Mouse (Mus musculus): ENCODE results near the gene Cfap161. TPM values are rescaled to one million over a fixed set of nuclear protein-coding genes. Genes with fewer than 3 reads are reported as not detected.

The Cfap161 gene
- polyA plus RNA-seq, 2 experiments: 0.28 to 0.82 TPM

DNA sequence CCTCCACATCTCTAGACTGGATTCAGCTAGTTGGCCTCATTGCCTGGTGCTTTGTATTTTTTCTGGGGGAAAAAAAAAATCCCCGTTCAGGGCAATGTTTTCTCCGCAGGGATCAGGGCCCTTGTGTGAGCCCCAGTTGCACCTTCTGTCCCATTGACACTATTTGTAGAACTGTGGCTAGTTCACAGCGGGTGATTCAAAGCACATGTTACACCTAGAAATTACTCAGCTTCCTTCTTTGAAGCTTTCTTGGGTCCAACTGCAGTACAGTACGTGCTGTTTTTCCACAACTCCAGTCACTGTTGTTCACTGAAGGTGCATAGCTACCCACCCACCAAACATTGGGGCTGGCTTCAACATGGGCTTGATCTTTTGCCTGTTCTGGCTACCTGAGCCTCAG is 9.1 kb upstream of the Cfap161 start:
- H3K27me3 ChIP-seq (ENCODE audit: control insufficient read depth, insufficient read depth, low read length): no peaks in the 10 kb centered on the region
- 79% methylated on average over 4 of the region's 4 CpGs for WGBS
- H3K9me3 ChIP-seq (ENCODE audit: control insufficient read depth, low read length): no peaks in the 10 kb centered on the region
- no peak for DNase-seq (ENCODE audit: low spot score)
- no peaks in the 10 kb centered on the region for H3K36me3 ChIP-seq (ENCODE audit: control insufficient read depth, insufficient read depth, low read length)
- H3K4me2 ChIP-seq (replicated peaks; ENCODE audit: low read depth, low read length, severe bottlenecking): no peak overlapping the region
- H3K4me3 ChIP-seq (replicated peaks; ENCODE audit: low read length): no peak overlapping the region
- no peak overlapping the region for H3K9ac ChIP-seq (ENCODE audit: low read depth, low read length, severe bottlenecking)
- TF ChIP-seq POLR2A (IDR thresholded peaks at IDR 0.05; ENCODE audit: borderline replicate concordance, extremely low read depth, insufficient read depth, insufficient read length): no peak
- no peak for ATAC-seq (ENCODE audit: low FRiP score, low read depth)
- peaks cover 3% of the 10 kb centered on the region; the same call in 1 of the 2 replicates for H3K4me1 ChIP-seq (ENCODE audit: control insufficient read depth, insufficient read depth, low read length)
- H3K27ac ChIP-seq (replicated peaks; ENCODE audit: low read depth, low read length): no peak overlapping the region

DNA sequence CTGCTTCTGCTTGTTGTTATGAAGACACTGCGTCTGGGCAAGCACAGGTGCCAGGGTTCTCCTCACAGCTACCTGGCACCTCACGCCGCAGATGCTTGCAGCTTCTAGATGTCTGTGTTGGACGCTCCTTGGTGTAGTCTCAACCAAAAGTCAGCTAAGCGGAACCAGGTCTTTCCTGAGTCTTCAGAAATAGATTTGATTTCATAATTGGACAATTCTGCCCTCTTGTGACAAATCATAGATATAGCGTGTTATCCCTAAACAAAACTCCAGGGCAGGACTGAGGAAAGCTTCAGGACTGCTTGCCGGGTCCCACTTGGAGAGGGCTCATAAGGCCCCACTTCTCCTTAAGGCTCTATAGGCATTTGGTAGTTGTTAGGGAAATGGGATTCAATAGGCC is 7.8 kb upstream of the Cfap161 start:
- H3K4me1 ChIP-seq (ENCODE audit: control insufficient read depth, insufficient read depth, low read length): peaks cover 3% of the 10 kb centered on the region; the same call in 1 of the 2 replicates
- H3K27me3 ChIP-seq (ENCODE audit: control insufficient read depth, insufficient read depth, low read length): no peaks in the 10 kb centered on the region
- H3K9ac ChIP-seq (ENCODE audit: low read depth, low read length, severe bottlenecking): no peak overlapping the region
- TF ChIP-seq POLR2A (IDR thresholded peaks at IDR 0.05; ENCODE audit: borderline replicate concordance, extremely low read depth, insufficient read depth, insufficient read length): no peak
- H3K4me2 ChIP-seq (replicated peaks; ENCODE audit: low read depth, low read length, severe bottlenecking): no peak overlapping the region
- 58% methylated on average over 7 of the region's 7 CpGs for WGBS
- no peak overlapping the region for H3K27ac ChIP-seq (replicated peaks; ENCODE audit: low read depth, low read length)
- DNase-seq (ENCODE audit: low spot score) (peak; percentile 79), ATAC-seq (ENCODE audit: low FRiP score, low read depth) (peak; percentile 30; the same call in 1 of the 2 replicates)
- no peaks in the 10 kb centered on the region for H3K36me3 ChIP-seq (ENCODE audit: control insufficient read depth, insufficient read depth, low read length)
- no peak overlapping the region for H3K4me3 ChIP-seq (replicated peaks; ENCODE audit: low read length)
- no peaks in the 10 kb centered on the region for H3K9me3 ChIP-seq (ENCODE audit: control insufficient read depth, low read length)

DNA sequence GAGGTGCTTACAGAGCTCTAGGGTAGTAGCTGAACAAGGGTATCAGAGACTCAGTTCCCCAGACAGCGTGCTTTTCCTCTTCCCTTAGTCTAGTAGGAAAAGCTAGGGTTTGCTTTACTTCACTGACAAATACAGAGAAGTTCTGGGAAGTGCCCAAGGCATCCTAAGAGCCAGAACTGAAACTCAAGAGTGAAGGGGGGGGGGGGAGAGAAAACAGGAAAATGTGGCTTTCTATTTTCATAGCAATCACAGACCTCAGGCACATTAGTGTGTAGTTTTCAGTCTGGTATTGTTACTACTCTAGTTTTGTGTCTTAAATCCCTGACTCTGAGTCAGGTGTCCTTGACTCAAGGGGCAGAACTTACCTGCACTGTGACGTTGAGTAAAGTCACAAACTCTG is 7.3 kb upstream of the Cfap161 start:
- no peak for TF ChIP-seq POLR2A (IDR thresholded peaks at IDR 0.05; ENCODE audit: borderline replicate concordance, extremely low read depth, insufficient read depth, insufficient read length)
- DNase-seq (ENCODE audit: low spot score): no peak
- Histone ChIP-seq H3K27me3 (ENCODE audit: control insufficient read depth, insufficient read depth, low read length) (no peaks in the 10 kb centered on the region), H3K9ac (ENCODE audit: low read depth, low read length, severe bottlenecking) (no peak overlapping the region), H3K4me2 (replicated peaks; ENCODE audit: low read depth, low read length, severe bottlenecking) (no peak overlapping the region), H3K4me3 (replicated peaks; ENCODE audit: low read length) (no peak overlapping the region), H3K36me3 (ENCODE audit: control insufficient read depth, insufficient read depth, low read length) (no peaks in the 10 kb centered on the region), H3K27ac (replicated peaks; ENCODE audit: low read depth, low read length) (no peak overlapping the region), H3K9me3 (ENCODE audit: control insufficient read depth, low read length) (no peaks in the 10 kb centered on the region), H3K4me1 (ENCODE audit: control insufficient read depth, insufficient read depth, low read length) (peaks cover 3% of the 10 kb centered on the region; the same call in 1 of the 2 replicates)
- ATAC-seq (ENCODE audit: low FRiP score, low read depth): no peak
- WGBS: 74% methylated on average over 2 of the region's 2 CpGs

DNA sequence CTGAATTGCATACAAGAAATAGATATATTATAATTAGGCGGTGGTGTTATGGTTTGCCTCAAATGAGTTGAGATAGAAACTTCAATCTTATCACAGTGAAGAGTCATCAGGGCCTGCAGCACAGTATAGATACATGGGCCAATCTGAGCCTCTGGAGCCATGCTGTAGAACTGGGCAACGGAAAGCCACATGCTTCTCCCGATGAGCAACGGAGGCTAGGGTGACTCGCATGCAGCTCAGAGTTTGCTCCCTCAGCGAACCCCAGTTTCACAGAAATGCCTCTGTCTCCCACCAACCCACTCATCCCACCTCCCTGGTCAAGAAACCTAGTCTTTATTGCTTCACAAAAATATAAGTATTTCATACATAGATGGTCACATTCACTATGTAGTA is 6.8 kb upstream of the Cfap161 start:
- no peaks in the 10 kb centered on the region for H3K9me3 ChIP-seq (ENCODE audit: control insufficient read depth, low read length)
- no peak overlapping the region for H3K9ac ChIP-seq (ENCODE audit: low read depth, low read length, severe bottlenecking)
- DNase-seq (ENCODE audit: low spot score): no peak
- no peaks in the 10 kb centered on the region for H3K36me3 ChIP-seq (ENCODE audit: control insufficient read depth, insufficient read depth, low read length)
- H3K27ac ChIP-seq (replicated peaks; ENCODE audit: low read depth, low read length): no peak overlapping the region
- H3K4me3 ChIP-seq (replicated peaks; ENCODE audit: low read length): no peak overlapping the region
- no peaks in the 10 kb centered on the region for H3K27me3 ChIP-seq (ENCODE audit: control insufficient read depth, insufficient read depth, low read length)
- ATAC-seq (ENCODE audit: low FRiP score, low read depth): no peak
- TF ChIP-seq POLR2A (IDR thresholded peaks at IDR 0.05; ENCODE audit: borderline replicate concordance, extremely low read depth, insufficient read depth, insufficient read length): no peak
- WGBS: 87% methylated on average over 6 of the region's 6 CpGs
- peaks cover 3% of the 10 kb centered on the region; the same call in 1 of the 2 replicates for H3K4me1 ChIP-seq (ENCODE audit: control insufficient read depth, insufficient read depth, low read length)
- H3K4me2 ChIP-seq (replicated peaks; ENCODE audit: low read depth, low read length, severe bottlenecking): no peak overlapping the region

DNA sequence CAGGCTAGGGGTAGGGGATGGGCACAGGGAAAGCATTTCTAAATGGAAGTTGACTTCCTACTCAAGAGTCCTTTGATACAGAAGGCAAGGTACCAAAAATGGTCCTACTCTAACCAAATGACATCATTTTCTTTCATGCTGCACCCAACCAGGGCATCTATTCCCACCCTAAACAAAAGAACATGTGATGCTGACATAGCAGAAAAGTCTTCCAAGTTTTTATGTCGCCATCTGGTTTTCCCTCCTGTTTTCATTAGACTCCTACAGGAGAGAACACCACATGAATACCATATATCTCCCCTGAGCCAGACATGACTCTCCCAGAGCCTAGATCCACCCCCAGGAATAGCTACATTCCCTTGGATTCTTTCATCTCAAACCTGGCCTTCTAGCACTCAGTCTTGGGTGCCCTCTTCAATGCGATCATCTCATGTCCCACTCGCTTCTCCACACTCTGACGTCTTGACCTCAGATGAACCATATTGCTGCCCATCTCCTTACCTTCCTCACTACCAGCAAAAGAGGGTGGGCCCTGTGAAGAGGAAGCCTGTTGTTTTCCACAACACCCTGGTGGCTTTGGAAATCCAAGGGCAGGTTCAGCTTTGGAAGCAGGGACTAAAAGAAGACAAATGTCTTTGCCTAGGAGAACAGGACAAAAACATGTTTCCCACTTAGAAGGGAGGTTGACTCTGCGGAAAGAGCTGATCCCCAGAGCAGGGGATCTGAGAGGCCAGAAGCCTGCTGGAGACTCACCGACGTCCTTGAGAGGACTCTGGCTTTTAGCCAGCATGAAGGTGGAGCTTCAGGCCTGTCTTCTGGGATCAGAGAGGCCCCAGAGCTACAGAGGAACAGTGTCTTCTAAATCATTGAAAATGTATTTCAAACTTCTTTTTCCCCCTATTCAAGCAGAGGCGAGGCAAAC is 6.1 kb upstream of the Cfap161 start:
- H3K27ac ChIP-seq (replicated peaks; ENCODE audit: low read depth, low read length): no peak overlapping the region
- no peaks in the 10 kb centered on the region for H3K27me3 ChIP-seq (ENCODE audit: control insufficient read depth, insufficient read depth, low read length)
- H3K36me3 ChIP-seq (ENCODE audit: control insufficient read depth, insufficient read depth, low read length): no peaks in the 10 kb centered on the region
- H3K9me3 ChIP-seq (ENCODE audit: control insufficient read depth, low read length): no peaks in the 10 kb centered on the region
- no peak overlapping the region for H3K9ac ChIP-seq (ENCODE audit: low read depth, low read length, severe bottlenecking)
- TF ChIP-seq POLR2A (IDR thresholded peaks at IDR 0.05; ENCODE audit: borderline replicate concordance, extremely low read depth, insufficient read depth, insufficient read length): no peak
- WGBS: 61% methylated on average over 8 of the region's 8 CpGs
- H3K4me3 ChIP-seq (replicated peaks; ENCODE audit: low read length): no peak overlapping the region
- H3K4me2 ChIP-seq (replicated peaks; ENCODE audit: low read depth, low read length, severe bottlenecking): no peak overlapping the region
- DNase-seq (ENCODE audit: low spot score): no peak
- peaks cover 3% of the 10 kb centered on the region; the same call in 1 of the 2 replicates for H3K4me1 ChIP-seq (ENCODE audit: control insufficient read depth, insufficient read depth, low read length)
- ATAC-seq (ENCODE audit: low FRiP score, low read depth): no peak
